Mouse (Mus musculus) urinary bladder, postnatal 10 days (tissue): ENCODE measurements at regions not wholly inside any gene's neighbourhood (a gene's known extent, or its start where the extent isn't known, plus 50 kb on each side); places are given as distances from the start of the nearest gene placed in this dataset.

Experiments
- DNase-seq: peaks from one replicate; pipeline ENCODE4 v3.0.0; 2022; ENCODE audit warnings: low spot score

DNA sequence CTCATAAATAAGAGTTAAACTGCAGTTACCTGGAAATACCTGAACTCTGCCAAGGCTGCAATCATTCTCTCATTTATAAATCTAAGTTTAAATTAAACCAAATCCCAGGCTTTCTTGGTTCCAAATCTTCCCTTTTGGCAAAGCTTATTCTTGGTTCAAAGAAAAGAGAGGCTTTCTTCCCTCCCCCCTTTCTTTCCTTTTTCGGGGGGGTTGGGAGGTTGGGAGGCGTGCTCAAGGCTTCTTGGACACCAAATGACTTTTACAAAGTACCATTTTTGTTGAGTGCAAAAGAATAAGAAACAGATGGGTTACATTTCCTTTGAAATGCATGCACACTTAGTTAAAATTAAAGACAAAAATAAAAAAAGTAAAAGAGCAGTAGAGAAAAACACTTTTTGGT is 105.4 kb upstream of the Mroh9 start:
- DNase-seq, result no peak

DNA sequence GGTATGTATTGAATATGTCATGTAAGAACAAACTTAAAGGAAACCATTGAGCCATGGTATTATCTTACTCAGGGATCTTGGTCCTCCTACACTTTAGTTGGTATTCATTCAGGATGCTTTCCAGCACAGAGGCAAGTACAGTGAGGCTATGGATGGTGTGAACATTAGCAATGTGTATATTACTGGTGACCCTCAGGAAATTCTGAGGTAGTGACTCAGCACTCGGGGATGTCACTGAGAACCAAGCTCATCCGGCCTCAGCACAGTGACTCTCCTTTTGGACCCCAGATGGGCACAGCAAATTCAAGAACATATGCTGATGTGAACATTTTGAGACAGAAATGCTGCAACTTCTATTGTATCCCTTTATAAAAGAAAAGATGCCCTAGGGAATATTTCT is 96.4 kb upstream of the Mroh9 start:
- DNase-seq, result no peak

DNA sequence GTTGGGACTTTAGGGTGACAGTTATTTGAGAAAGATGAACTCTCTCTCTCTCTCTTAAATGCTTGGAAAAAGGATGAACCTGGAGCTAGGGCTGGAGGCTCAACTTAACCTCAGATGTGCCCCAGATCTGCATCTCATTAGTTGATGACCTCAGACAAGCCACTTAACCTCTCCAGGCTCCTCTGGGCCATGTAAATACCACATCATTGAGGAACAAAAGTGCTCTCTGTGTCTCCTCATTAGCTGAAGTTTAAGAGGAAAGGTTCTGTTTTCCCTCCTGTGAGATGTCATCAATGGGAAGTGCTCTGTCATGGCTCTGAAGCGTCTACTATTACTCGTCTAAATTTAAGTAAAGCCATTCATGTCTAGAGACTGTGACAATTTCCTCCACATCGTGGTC is 91.5 kb upstream of the Mroh9 start:
- no peak for DNase-seq

DNA sequence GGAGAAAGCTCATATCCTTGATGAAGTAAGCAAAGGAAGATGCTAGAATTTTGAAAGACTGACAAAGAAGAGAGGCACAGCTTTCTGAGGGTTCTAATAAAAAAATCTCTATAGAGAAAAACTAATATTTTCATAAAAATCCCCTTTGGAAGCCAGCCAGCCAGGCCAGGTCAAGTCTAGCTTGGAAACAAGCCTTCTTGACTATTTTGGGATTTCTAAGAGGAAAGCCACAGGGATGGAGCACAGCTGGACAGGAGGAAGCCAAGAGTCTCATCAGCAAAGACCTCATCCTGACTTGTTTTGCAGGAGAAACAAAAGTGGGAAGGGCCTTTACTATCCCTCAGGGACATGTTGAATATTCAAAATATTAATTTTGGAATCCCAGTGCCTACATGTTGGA is 81.6 kb upstream of the Mroh9 start:
- no peak for DNase-seq

DNA sequence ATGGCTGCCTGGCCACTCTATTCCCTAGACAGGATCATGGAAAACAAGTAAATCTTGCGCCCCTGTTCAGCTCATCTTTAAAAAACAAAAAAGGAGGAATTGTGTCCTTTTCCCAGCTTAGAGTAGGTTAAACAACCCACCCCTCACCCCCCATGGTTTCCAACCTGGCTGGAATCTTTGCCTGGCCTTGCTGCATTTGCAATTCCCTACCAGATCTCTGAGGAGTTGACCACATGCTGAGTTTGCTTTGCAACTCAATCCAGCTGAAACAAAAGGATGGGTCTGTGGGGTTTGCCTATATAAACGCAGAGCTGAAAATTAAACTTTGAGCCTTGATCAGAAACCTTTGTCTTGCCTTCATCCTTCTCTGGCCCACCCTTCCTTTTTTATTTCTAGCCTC is 78.2 kb upstream of the Mroh9 start:
- no peak for DNase-seq

DNA sequence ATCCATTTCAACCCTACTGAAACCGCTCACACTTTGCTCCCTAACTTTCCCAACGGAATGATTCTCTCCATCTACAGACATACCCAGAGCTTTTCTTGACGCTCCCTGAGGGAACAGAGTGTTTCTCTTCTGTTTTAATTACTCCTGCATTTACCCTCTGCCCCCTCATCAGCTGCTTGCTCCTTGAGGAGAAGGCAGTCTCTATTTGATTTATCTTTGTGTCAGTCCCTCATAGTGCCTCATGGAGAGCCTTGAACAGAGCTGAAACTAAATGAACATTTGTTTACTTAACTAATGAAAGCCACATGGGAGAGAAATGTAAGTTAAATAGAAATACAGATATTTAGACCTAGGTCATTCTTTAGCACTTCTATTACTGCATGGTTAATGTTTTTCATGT is 74.4 kb upstream of the Mroh9 start:
- no peak for DNase-seq

DNA sequence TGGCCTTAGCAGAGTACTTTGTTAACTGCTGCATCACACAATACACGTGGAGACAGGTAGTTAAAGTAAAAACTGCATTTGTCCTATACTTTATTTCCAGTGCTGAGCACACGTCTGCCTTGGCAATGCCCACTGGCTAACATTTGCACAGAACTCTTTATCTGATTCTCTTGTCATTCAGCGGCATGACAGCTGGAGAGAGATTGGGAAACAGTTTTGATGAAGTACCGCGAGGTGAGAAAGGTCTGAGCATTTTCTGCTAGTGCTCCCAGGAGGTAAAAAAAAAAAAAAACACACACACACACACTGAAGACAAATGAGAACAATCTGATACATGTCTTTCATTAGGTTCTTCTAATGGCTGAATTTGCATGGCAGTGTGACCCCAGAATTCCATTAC is 73.0 kb upstream of the Mroh9 start:
- no peak for DNase-seq

DNA sequence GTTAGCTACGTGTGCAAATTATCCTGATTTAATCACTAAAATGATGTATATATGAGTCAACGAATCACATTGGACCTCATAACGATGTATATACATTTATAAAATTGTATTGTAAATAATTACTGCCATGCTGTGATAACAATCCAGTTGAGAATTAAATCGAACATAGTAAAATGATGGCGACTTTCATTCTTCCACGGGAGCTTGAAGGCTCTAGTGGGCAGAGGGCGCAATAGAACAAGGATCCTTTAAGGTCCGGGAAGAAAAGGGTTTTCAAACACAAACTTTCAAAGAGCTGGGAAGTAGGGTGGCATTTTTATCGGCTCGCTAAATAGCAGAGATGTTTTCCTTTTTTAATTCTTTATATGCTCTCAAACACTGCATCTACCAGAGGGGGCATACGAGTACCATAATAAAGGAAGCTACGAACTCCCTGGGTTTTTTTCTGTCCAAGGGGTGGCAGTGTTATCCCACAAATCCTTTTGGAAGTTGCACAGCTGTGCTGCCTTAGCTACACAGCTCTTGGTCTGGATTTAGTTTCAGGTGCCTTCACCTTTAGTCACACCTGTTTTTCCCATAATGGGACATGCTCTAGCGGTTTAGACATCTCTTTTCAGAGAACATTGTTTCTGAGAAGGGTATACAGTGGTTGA is 64.9 kb upstream of the Mroh9 start:
- peak; percentile 11 for DNase-seq

DNA sequence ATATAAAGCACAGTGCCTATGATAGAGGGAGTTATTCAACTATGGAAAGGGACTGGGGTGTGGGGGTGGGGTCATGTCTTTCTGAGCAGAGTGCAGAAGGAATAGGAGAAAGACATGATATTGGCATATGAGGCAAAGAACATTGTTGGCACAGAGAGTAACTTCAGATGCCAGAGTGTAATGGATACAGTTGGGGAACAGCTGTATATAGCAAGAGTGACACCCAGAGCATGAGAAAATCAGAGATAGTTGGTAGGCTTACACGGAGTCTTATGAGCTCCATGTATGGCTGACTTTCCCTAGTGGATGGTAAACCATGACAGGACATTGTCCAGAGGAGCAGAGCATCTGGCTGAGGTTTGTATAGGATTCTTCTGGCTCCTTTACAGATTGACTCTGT is 61.2 kb upstream of the Mroh9 start:
- DNase-seq, result no peak

DNA sequence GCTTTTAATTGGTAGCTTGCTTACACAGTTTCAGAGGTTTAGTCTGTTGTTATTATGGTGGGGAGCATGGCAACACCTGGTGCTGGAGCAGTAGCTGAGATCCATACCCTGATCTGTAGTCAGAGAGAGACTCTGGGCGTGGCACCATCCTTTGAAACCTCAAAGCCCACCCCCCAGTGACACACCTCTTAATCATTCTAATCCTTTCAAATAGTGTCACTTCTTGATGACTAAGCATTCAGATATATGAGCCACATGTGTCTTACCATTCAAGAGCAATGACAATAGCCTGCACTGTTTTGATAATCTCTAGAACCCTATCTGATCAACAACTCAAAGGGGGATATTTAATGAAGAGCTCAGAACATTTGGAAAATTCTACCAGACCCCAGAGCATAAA is 57.6 kb upstream of the Mroh9 start:
- no peak for DNase-seq

DNA sequence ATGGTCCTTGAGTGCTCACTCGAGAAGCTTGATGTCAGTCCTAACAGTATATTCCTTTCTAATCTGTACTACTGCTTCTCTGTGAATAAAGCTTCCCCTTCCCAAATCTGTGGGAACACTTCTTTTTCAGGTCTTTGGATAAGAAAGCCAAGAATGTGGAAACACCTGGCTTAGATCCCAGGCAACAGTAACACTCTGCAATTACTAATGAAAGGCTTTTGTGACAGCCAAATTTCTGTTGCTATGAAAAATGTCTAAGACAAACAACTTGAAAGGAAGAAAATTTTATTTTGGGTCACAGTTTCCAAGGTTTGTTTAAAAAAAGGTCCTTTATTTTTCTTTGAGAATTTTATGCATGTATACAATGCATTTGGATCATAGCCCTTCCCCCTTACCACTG is 56.0 kb upstream of the Mroh9 start:
- no peak for DNase-seq

DNA sequence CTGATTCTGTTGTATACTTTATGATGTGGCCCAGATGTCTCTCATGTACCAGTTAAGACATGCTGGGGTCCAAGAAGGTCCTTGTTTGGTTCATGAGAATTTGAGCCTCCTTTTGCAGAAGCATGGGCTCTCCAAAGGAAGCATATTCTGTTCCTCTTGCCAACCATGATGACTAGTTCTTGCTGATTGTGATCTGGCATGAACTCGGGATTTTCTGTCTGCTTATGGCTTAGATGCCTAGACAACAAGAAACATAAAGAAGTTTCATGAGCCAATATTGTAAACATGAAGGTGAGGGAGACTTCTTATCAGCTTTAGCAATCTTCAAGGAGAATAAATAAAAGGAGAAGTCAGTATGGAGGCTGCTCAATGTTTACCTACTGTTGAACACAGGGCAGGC is 52.7 kb upstream of the Mroh9 start:
- no peak for DNase-seq
